Mouse (Mus musculus) megakaryocyte-erythroid progenitor cell, adult 5-6 weeks (primary cell): ENCODE measurements around the gene Ifna6. TPM values are rescaled to one million over a fixed set of nuclear protein-coding genes. Genes with fewer than 3 reads are reported as not detected.
A peak's percentile ranks its signal among the peaks of the same experiment; 100 is the strongest.

Source experiments
- ATAC-seq: replicated peaks from 2 replicates; pipeline ENCODE4 v1.8.0; 2016; ENCODE audit warnings: mild to moderate bottlenecking, inconsistent platforms; ENCODE audit not compliant: severe bottlenecking, poor library complexity, low FRiP score, low TSS enrichment
- total RNA-seq, 2 experiments: library from RNA; stranded (forward) in 1 of 2; stranded (reverse) in 1 of 2; fragments of 200-1000, 215-1000 nt in 1 of 2; fragments of >200 nt in 1 of 2; fragmentation: Nextera tagmentation in 1 of 2; gene quantifications; 2 replicates each; pipeline ENCODE4 v1.2.3; 2014 to 2017

Ifna6 gene
- total RNA-seq, 2 experiments from 2014 or later, result not detected

DNA sequence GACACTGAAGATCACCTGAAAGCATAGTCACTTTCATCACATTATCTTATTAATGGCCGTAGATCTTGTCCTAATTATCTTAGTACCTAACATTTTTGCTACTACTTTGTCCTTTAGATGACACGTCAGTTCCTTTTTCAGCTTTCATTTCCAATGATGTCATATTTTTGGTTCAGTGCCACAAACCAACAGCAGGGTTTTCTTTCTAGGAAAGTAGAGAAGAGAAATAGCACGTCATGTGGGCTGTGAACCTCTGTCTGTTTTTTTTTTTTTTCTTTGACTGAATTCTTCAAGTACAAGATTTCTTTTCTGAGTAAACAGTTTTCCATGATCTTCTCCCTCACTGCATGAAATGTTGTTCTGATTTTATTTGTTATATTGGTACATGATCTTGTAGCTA, 12.8 kb downstream of the Ifna6 start:
- no peak for ATAC-seq

DNA sequence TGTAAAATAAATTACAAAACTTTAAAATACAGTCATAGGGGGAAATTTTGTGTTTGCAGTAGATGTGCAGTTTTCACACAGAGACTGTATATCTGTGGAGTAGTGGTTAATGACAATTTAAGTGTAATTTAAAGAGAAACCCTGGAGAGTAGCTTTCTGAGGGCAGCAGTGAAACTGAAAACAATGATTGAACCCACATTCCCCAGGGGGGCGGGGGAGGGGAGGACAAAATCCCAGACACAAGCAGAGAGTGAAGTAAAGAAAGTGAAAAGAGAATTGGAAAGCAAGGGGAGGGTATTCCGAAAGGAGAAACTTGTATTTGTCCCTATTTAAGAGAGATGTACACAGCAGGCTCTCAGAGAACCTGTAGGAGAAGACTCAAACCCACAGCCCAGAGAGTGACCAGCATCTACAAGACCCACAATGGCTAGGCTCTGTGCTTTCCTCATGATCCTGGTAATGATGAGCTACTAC, 14.3 kb downstream of the Ifna6 start, which contains the start of gene Ifna4:
Ifna4 (plus strand) TSS at position 424 of the 474 bp plus-strand sequence.
- ATAC-seq, result no peak

DNA sequence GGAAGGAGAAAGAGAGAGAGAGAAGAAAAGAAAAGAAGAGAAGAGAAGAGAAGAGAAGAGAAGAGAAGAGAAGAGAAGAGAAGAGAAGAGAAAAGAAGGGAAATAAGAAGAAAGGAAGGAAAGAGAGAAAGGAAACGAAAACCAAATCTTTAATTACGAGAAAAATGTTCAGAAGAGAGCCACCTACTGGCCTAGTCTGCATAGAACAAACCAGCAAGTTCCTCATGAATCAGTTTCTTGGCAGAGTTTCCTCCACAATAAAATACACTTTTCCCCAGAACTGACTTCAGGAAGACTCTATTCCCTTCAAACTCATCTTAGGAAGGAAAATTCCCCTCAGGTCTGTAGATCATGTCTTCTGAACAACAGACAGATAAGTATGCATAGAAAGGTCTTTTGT, 18.1 kb downstream of the Ifna6 start:
- ATAC-seq, result no peak

DNA sequence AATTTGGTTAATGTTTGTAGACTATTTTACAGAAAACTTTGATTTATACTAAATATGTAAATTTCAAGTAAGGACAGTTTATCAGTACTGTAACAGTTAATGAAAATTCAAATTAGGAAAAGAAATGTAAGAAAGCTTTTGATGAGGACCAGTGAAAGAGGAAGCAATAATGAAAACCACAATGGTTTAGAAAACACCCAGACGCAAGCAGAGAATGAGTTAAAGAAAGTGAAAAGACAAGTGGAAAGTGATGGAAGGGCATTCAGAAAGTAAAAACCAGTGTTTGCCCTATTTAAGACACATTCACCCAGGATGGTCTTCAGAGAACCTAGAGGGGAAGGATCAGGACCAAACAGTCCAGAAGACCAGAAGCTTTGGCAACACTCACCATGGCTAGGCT, 22.5 kb downstream of the Ifna6 start, which contains the start of gene Ifna1:
Ifna1 (plus strand) TSS at position 390 of the 400 bp plus-strand sequence.
- ATAC-seq, result no peak

DNA sequence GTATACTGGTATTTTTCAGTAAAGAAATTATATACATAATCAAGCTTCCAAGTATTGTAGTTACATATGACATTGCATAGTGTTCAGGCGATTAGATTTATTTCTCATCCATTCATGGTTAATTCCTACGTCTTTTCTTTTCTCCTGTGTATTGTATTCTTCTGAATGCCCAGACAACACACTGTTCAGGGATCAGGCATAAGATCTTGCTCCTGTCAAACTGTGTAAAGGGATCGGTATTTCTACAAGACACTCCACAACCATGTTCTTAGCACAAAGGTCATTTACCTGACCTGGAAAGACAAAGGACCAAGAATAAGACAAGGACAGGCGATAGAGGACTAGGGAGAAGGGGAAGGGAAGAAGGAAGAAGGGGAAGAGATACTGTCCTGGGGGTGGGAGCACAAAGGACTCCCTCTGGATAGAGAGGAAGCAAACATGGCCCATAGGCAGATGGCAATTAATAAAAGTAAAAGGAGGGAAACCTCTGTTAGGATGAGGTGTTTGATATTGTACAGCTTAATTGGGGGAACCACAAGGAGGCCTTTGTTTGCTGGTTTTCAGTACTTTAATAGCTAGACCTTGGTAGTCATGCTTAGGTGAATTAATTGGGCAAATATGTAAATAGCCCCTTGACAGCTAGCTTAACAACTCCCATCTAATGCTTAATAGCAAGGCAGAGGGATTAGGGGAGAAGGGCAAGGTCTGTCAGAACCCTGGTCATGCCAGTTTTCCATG, 24.0 kb downstream of the Ifna6 start:
- ATAC-seq, result no peak

DNA sequence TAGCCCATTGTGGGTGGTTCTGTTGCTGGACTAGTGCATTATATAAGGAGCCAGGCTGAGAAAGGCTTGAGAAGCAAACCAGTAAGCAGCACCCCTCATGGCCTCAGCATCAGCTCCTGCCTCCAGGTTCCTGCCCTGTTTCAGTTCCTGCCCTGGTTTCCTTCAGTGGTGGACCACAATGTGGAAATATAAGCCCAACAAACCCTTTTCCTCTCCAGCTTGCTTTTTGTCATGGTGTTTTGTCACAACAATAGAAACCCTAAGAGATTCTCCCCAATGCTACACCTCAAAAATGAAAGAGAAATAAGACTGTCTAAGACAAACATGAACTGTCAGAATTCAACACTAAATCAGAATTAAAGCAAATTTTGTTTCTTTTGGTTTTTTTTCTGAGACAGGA, 32.0 kb downstream of the Ifna6 start:
- no peak for ATAC-seq

DNA sequence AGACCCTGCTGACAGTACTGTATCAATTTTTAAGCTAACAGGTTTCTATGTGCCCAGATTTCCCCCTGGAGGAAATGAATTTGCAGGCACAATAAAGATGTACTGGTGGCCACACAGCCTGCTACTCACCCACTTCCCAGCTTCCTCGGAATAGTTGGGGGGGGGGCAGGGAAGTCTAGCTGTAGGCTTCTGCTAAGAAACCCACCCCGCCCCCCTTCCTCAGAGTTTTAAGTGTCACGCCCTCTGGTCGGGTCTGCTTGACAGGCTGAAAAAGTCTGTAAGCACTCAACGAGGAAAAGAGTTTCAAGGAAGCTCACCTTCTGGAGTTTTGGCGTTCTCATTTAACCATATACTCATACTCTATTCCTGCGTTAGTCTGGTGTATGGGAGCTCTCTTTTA, 36.1 kb downstream of the Ifna6 start:
- no peak for ATAC-seq

DNA sequence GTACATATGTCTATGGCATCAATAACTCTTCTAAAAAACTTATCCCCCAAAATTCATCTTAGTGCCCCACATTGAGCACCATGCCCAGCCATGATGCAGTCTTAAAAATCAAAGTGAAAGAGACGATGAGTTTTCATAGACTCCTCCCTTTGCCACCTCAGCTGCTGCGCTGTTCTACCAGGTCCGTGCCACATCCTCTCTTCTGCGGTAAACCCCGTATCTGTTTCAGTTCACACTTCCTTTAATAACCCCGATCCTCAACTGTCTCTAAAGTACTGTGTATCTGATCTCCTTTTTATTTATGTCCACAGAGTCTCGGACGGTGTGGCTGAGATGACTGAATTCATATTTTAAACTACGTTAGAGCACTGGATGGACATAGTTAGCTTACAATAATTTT, 37.4 kb downstream of the Ifna6 start:
- peak; percentile 76 for ATAC-seq

DNA sequence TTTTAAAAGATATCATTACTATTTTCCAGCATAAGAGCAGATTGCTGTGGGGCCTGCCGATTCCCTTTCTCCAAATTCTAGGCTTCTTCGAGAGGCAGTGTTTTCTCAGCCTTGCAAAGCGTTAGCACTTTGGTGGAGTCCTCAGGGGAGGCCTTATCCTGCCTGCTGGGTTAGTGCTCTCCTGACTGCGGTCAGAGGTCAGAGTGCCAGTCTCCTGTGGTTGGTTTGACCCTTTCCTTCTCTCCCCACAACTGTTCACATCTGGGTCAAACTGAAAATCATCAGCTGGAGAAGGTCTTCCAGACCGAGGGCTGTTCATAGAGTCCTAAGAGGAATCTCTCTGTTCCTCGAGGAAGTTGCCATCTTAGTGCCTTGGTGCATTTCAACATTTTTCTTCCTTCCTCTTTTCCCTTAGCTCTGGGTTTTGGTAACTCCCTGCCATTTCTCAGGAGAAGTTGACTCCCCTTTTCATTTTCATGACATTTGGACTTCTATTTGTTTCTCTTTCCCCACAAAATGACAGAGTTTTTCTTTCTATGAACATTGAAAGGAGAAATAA, 37.9 kb downstream of the Ifna6 start:
- no peak for ATAC-seq

DNA sequence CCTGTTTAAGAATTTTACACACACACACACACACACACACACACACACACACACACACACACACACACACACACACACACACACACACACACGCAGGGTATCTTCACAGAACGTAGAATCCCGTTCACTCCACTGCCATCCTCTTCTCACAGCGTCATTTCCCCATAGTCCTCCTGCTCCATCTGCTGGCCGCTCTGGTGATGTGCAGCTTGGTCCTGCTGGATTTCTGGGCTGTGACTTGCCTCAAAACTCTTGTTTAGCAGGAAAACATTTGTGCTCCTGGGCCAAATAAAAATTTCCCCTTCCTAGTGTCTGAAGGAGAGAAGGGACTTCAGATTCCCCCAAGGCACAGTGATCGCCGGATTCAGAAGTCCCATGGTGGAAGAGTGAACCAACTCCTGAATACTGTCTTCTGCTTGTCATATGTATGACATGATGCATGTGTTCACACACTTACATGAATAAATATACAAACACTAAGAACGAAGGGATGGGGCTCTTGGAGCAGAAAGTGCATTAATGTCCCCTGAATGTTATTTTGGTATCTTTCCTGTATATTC, 40.2 kb downstream of the Ifna6 start:
- ATAC-seq, result peak; percentile 88

DNA sequence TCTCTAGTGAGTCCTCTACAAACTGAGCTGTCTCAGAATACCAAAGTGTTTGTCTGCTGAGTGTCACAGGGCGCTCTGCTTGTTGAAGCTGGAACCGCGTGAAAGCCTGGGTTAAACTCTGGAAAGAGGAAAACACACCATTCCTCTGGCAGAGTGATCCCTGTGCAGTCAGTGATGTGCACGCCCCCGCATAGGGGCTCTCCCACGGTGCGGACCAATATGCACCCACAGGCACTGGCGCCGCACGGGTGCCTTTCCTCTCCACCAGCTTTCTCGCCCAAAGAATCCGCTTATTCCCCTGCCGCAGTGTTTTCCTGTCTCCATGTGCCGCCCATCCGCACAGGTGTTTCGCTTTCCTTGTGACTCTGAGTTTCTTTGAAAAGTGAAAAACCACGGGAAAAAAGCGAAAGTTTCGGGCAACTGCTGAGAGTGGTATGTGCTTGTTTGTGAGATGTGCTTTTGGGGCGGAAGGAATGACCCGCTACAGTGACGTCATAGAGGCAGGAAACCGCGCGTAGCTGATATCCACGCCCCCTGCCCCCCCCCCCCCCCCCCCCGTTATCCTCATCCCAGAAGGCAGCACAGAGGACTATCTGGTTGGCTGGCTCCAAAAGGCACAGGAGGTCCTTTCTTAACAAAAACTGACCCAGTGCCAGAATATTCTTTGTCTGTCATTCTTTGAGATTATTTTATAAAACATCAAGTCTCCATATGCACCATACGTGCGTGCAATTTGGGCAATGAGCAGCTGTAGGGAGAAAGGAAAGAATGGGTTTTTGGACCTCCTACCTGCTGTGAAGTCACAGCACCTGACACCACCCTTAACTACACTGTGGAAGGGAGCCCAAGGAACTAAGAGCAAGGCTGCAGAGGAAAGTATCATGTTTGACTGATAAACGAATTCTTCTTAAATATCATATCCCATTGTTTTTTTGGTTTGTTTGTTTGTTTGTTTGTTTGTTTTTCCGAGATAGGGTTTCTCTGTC, 41.0 kb downstream of the Ifna6 start:
- ATAC-seq, result peak; percentile 48

DNA sequence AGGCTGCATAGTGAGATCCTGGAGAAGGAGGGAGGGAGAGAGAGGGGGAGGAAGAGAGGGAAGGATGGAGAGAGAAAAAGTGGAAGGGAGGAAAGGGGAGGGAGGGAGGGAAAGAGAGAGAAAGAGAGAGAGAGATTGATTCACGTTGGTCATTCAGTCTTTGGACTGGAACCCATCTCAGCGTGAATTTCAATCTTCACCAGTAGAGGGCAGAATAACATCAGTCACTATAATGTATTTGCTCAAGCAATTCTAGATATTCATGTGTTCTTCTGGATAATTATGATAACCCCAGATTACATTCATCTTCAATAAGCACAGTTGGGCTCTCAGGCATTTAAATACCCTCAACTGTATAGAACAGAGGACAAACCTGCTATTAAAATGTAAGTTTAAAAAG, 45.5 kb downstream of the Ifna6 start:
- no peak; the same call in 1 of the 2 replicates for ATAC-seq

DNA sequence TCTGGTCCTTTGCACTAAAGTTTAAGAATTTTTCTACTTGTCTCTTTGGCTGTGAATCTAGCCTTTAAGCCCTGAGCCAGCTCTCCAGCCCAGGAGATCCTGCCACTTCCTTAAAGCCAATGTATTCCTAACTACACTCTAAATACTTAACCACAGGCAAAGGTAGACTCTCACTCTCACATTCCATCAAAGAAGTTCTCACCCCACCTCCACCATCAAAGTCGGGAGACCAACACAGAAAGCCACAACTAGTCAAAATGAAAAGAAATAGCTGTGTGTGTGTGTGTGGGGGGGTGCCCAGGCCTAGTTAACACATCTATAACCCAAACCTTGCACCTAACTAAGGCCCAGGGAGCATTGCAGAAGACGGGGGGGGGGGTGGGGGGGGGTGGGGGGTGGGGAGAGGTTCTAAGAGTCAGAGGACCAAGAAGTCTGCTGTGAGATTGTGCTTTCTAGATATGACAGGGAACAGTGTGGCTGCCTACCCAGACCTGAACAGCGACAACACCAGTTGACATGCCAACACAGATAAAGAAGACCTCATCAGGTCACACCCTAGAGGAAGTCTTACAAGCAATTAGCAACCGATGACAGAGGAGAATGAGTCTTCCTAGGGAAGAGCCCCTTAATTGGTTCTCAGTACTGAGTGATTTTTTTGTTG, 48.3 kb downstream of the Ifna6 start:
- peak; percentile 88 for ATAC-seq

DNA sequence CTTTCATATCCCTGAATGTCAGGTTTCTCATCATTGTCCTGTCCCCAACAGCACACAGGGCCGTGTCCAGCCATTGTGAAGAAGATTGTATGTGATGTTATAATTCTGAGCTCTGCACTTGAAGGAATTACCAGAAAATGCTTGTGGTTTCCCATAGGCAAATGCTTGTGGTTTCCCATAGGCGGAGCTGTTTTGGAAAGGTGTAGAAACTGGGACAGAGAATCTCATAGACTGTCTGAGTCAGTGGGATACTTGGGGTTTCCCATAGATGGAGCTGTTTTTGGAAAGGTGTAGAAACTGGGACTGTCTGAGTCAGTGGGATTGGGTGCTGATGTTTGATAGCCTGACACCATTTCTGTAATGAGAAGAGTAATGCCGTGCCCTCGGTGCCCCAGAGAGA, 49.3 kb downstream of the Ifna6 start:
- no peak for ATAC-seq

Other genes starting within 250 kb of the Ifna6 start
- not detected in 2 replicates for gene Ifna9, start 235.0 kb upstream of the Ifna6 start, total RNA-seq (2014; fragmentation: Nextera tagmentation)
- gene Ifna9, start 235.0 kb upstream of the Ifna6 start, total RNA-seq (2017), result not detected in 2 replicates
- not detected in 2 replicates for gene Ifna12, start 224.0 kb upstream of the Ifna6 start, total RNA-seq (2014; fragmentation: Nextera tagmentation)
- gene Ifna12, start 224.0 kb upstream of the Ifna6 start, total RNA-seq (2017), result not detected in 2 replicates
- not detected in 2 replicates for gene C87499, start 193.0 kb upstream of the Ifna6 start, total RNA-seq (2014; fragmentation: Nextera tagmentation)
- gene C87499, start 193.0 kb upstream of the Ifna6 start, total RNA-seq (2017), result not detected in 2 replicates
- not detected in 2 replicates for gene Ifna13, start 183.0 kb upstream of the Ifna6 start, total RNA-seq (2014; fragmentation: Nextera tagmentation)
- gene Ifna13, start 183.0 kb upstream of the Ifna6 start, total RNA-seq (2017), result not detected in 2 replicates
- not detected in 2 replicates for gene Ifna16, start 150.5 kb upstream of the Ifna6 start, total RNA-seq (2014; fragmentation: Nextera tagmentation)
- not detected in 2 replicates for gene Ifna16, start 150.5 kb upstream of the Ifna6 start, total RNA-seq (2017)
- not detected in 2 replicates for gene Ifna2, start 143.5 kb upstream of the Ifna6 start, total RNA-seq (2014; fragmentation: Nextera tagmentation)
- not detected in 2 replicates for gene Ifna2, start 143.5 kb upstream of the Ifna6 start, total RNA-seq (2017)
- gene Ifnab, start 136.1 kb upstream of the Ifna6 start, total RNA-seq (2014; fragmentation: Nextera tagmentation), result not detected in 2 replicates
- gene Ifnab, start 136.1 kb upstream of the Ifna6 start, total RNA-seq (2017), result not detected in 2 replicates
- gene Gm26566, start 105.6 kb upstream of the Ifna6 start, total RNA-seq (2014; fragmentation: Nextera tagmentation), result not detected in 2 replicates
- gene Gm26566, start 105.6 kb upstream of the Ifna6 start, total RNA-seq (2017), result 1.1 and 1.5 TPM in 2 replicates
- gene Klhl9, start 105.0 kb upstream of the Ifna6 start, total RNA-seq (2014; fragmentation: Nextera tagmentation), result 37.1 and 50.0 TPM in 2 replicates
- gene Klhl9, start 105.0 kb upstream of the Ifna6 start, total RNA-seq (2017), result 67.3 and 88.5 TPM in 2 replicates
- not detected in 2 replicates for gene Gm13271, start 72.5 kb upstream of the Ifna6 start, total RNA-seq (2014; fragmentation: Nextera tagmentation)
- not detected in 2 replicates for gene Gm13271, start 72.5 kb upstream of the Ifna6 start, total RNA-seq (2017)
- gene Gm13283, start 67.3 kb upstream of the Ifna6 start, total RNA-seq (2014; fragmentation: Nextera tagmentation), result not detected in 2 replicates
- not detected in 2 replicates for gene Gm13283, start 67.3 kb upstream of the Ifna6 start, total RNA-seq (2017)
- gene Gm13290, start 53.6 kb upstream of the Ifna6 start, total RNA-seq (2014; fragmentation: Nextera tagmentation), result not detected in 2 replicates
- not detected in 2 replicates for gene Gm13290, start 53.6 kb upstream of the Ifna6 start, total RNA-seq (2017)
- not detected in 2 replicates for gene Gm13289, start 50.5 kb upstream of the Ifna6 start, total RNA-seq (2014; fragmentation: Nextera tagmentation)
- gene Gm13289, start 50.5 kb upstream of the Ifna6 start, total RNA-seq (2017), result not detected in 2 replicates
- not detected in 2 replicates for gene Gm13272, start 47.6 kb upstream of the Ifna6 start, total RNA-seq (2014; fragmentation: Nextera tagmentation)
- not detected in 2 replicates for gene Gm13272, start 47.6 kb upstream of the Ifna6 start, total RNA-seq (2017)
- 0.57 TPM in 1 of 2 replicates, not detected in the other for gene Ifnz, start 45.3 kb upstream of the Ifna6 start, total RNA-seq (2014; fragmentation: Nextera tagmentation)
- 0.11 TPM in 1 of 2 replicates, not detected in the other for gene Ifnz, start 45.3 kb upstream of the Ifna6 start, total RNA-seq (2017)
- gene Gm13276, start 41.7 kb upstream of the Ifna6 start, total RNA-seq (2014; fragmentation: Nextera tagmentation), result not detected in 2 replicates
- gene Gm13276, start 41.7 kb upstream of the Ifna6 start, total RNA-seq (2017), result 1.6 TPM in 1 of 2 replicates, not detected in the other
- not detected in 2 replicates for gene Gm13277, start 38.8 kb upstream of the Ifna6 start, total RNA-seq (2014; fragmentation: Nextera tagmentation)
- not detected in 2 replicates for gene Gm13277, start 38.8 kb upstream of the Ifna6 start, total RNA-seq (2017)
- not detected in 2 replicates for gene Gm13278, start 35.9 kb upstream of the Ifna6 start, total RNA-seq (2014; fragmentation: Nextera tagmentation)
- not detected in 2 replicates for gene Gm13278, start 35.9 kb upstream of the Ifna6 start, total RNA-seq (2017)
- not detected in 2 replicates for gene Gm13275, start 32.9 kb upstream of the Ifna6 start, total RNA-seq (2014; fragmentation: Nextera tagmentation)
- gene Gm13275, start 32.9 kb upstream of the Ifna6 start, total RNA-seq (2017), result not detected in 2 replicates
- not detected in 2 replicates for gene Gm13279, start 30.0 kb upstream of the Ifna6 start, total RNA-seq (2014; fragmentation: Nextera tagmentation)
- gene Gm13279, start 30.0 kb upstream of the Ifna6 start, total RNA-seq (2017), result not detected in 2 replicates
- gene Gm13285, start 27.8 kb upstream of the Ifna6 start, total RNA-seq (2014; fragmentation: Nextera tagmentation), result not detected in 2 replicates
- gene Gm13285, start 27.8 kb upstream of the Ifna6 start, total RNA-seq (2017), result not detected in 2 replicates
- not detected in 2 replicates for gene Gm13287, start 24.2 kb upstream of the Ifna6 start, total RNA-seq (2014; fragmentation: Nextera tagmentation)
- gene Gm13287, start 24.2 kb upstream of the Ifna6 start, total RNA-seq (2017), result not detected in 2 replicates
- gene Gm13288, start 21.9 kb upstream of the Ifna6 start, total RNA-seq (2014; fragmentation: Nextera tagmentation), result not detected in 2 replicates
- gene Gm13288, start 21.9 kb upstream of the Ifna6 start, total RNA-seq (2017), result 1.2 TPM in 1 of 2 replicates, not detected in the other
- gene Ifna7, start 11.2 kb upstream of the Ifna6 start, total RNA-seq (2014; fragmentation: Nextera tagmentation), result not detected in 2 replicates
- gene Ifna7, start 11.2 kb upstream of the Ifna6 start, total RNA-seq (2017), result not detected in 2 replicates
- gene Ifna11, start 7.5 kb upstream of the Ifna6 start, total RNA-seq (2014; fragmentation: Nextera tagmentation), result not detected in 2 replicates
- gene Ifna11, start 7.5 kb upstream of the Ifna6 start, total RNA-seq (2017), result not detected in 2 replicates
- not detected in 2 replicates for gene Ifna5, start 8.1 kb downstream of the Ifna6 start, total RNA-seq (2014; fragmentation: Nextera tagmentation)
- gene Ifna5, start 8.1 kb downstream of the Ifna6 start, total RNA-seq (2017), result not detected in 2 replicates
- not detected in 2 replicates for gene Ifna4, start 14.4 kb downstream of the Ifna6 start, total RNA-seq (2014; fragmentation: Nextera tagmentation)
- not detected in 2 replicates for gene Ifna4, start 14.4 kb downstream of the Ifna6 start, total RNA-seq (2017)
- gene Ifna1, start 22.7 kb downstream of the Ifna6 start, total RNA-seq (2014; fragmentation: Nextera tagmentation), result not detected in 2 replicates
- gene Ifna1, start 22.7 kb downstream of the Ifna6 start, total RNA-seq (2017), result not detected in 2 replicates
- gene Ifne, start 52.8 kb downstream of the Ifna6 start, total RNA-seq (2014; fragmentation: Nextera tagmentation), result not detected in 2 replicates
- gene Ifne, start 52.8 kb downstream of the Ifna6 start, total RNA-seq (2017), result not detected in 2 replicates